Mouse (Mus musculus) embryo, embryonic 10.5 days (tissue): ENCODE measurements around the gene Fam160a2.
"Not testable (repeated sequence)": the region's sequence is repeated elsewhere in the genome, so short reads cannot be mapped to it uniquely, and the experiment has no call there.

Source experiments
- DNase-seq: peaks from one replicate; pipeline ENCODE4 v3.0.0-alpha.2; 2015; ENCODE audit warnings: low spot score

Gene Fam160a2

GRCm38 (mm10) chr7:105394606-105395005, 5.2 kb downstream of the Fam160a2 start:
- no peak for DNase-seq

GRCm38 (mm10) chr7:105390236-105390635, 9.6 kb downstream of the Fam160a2 start:
- no peak for DNase-seq

- no peak for DNase-seq
Observed at GRCm38 (mm10) chr7:105387696-105388095, 12.2 kb downstream of the Fam160a2 start.

GRCm38 (mm10) chr7:105380329-105380728, 19.5 kb downstream of the Fam160a2 start:
- DNase-seq, result no peak

GRCm38 (mm10) chr7:105374866-105375265, 25.0 kb downstream of the Fam160a2 start, which contains the start of gene Gm5901:
Gene Gm5901 (plus strand): TSS chr7:105375038.
- no peak for DNase-seq

- DNase-seq, result no peak
Observed at GRCm38 (mm10) chr7:105373976-105374375, 25.9 kb downstream of the Fam160a2 start.

- no peak for DNase-seq
Observed at GRCm38 (mm10) chr7:105373509-105373908, 26.3 kb downstream of the Fam160a2 start.

- no peak for DNase-seq
Observed at GRCm38 (mm10) chr7:105372912-105373311, 26.9 kb downstream of the Fam160a2 start.

- no peak for DNase-seq
Observed at GRCm38 (mm10) chr7:105368521-105368920, 31.3 kb downstream of the Fam160a2 start.

GRCm38 (mm10) chr7:105367930-105368329, 31.9 kb downstream of the Fam160a2 start, which contains the start of gene Olfr692:
Gene Olfr692 (plus strand): TSS chr7:105368230.
- no peak for DNase-seq

- no peak for DNase-seq
Observed at GRCm38 (mm10) chr7:105367268-105367667, 32.6 kb downstream of the Fam160a2 start.

- no peak for DNase-seq
Observed at GRCm38 (mm10) chr7:105361713-105362112, 38.1 kb downstream of the Fam160a2 start.

- not testable (repeated sequence) for DNase-seq
Observed at GRCm38 (mm10) chr7:105356487-105356886, 43.4 kb downstream of the Fam160a2 start.

GRCm38 (mm10) chr7:105356064-105356463, 43.8 kb downstream of the Fam160a2 start:
- not testable (repeated sequence) for DNase-seq

- no peak for DNase-seq
Observed at GRCm38 (mm10) chr7:105342752-105343151, 57.1 kb downstream of the Fam160a2 start.

GRCm38 (mm10) chr7:105342170-105342569, 57.7 kb downstream of the Fam160a2 start, which contains the start of gene Olfr691:
Gene Olfr691 (minus strand): TSS chr7:105342270.
- no peak for DNase-seq

GRCm38 (mm10) chr7:105334004-105334403, 65.8 kb downstream of the Fam160a2 start, which contains the start of gene Olfr690:
Gene Olfr690 (minus strand): TSS chr7:105334104.
- no peak for DNase-seq

- no peak for DNase-seq
Observed at GRCm38 (mm10) chr7:105325302-105325701, 74.6 kb downstream of the Fam160a2 start.
